Comparison of ENCODE assay signal across 6 mouse cellular contexts in genomic region chr10:20042081-20042480, GRCm38 (mm10).
"Had no signal": no experiment of that assay in that cellular context is flagged by ENCODE, and none has a peak within 500 bp of the region (broad histone marks: within the 10 kb centered on the region; RNA-seq: fewer than 3 reads in every experiment).

No protein-coding gene starts in this region.

- DNase-seq: kidney, postnatal 4 days; left cerebral cortex, postnatal 4 days; lung, adult 2 months; lung, postnatal 36 days; right cerebral cortex, postnatal 14 days; thymus, postnatal 4 days had no signal
